Mouse (Mus musculus) yolk sac, embryonic 10.5 days (tissue): ENCODE data around the gene Cyp4f16.
A peak's percentile ranks its signal among the peaks of the same experiment; 100 is the strongest.
"Not testable (repeated sequence)": the region's sequence is repeated elsewhere in the genome, so short reads cannot be mapped to it uniquely, and the experiment has no call there.

Source experiments
- DNase-seq: peaks from one replicate; pipeline ENCODE4 v3.0.0-alpha.2; 2017; ENCODE audit warnings: low spot score

Gene Cyp4f16

DNA sequence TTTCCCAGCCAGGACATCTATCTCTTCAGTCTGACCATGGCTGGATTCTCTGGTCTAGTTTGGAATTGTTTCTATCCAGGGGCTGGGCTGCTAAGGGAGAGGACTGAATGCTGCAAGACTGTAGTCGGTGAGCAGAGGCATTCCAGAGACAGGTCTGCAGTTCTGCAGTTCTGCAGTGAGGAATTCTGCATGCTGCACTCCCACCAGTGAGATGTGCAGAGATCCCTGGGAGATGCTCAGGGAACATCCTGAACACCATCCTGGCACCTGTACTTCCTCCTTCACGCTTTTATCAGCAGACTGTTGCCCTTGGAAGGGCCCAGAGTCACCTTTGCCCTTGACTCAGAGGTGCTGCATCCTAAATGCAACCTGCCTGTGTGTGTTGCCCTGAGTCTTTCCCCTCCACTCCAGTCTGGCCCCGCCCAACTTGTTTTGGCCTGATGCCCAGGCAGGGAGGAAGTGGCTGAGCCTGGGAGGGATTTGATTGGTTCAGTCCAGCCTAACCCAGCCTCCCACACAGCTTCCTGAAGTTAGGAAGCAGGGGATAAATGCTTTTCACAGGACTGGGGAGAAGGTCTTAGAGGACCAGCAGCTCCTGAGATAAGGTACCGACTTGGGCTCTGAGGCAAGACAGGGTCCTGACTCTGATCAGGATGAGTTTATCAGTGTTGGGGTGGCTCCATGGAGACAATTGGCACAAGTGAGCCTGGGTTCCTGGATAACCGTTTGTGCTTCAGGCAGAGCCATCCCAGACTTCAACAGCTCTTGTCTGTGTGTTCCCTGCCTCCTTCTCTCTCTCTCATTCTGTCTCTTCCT is at the start of gene Cyp4f16:
Cyp4f16 (plus strand) TSS at position 508 of the 816 bp plus-strand sequence.
- peak; percentile 67 for DNase-seq

DNA sequence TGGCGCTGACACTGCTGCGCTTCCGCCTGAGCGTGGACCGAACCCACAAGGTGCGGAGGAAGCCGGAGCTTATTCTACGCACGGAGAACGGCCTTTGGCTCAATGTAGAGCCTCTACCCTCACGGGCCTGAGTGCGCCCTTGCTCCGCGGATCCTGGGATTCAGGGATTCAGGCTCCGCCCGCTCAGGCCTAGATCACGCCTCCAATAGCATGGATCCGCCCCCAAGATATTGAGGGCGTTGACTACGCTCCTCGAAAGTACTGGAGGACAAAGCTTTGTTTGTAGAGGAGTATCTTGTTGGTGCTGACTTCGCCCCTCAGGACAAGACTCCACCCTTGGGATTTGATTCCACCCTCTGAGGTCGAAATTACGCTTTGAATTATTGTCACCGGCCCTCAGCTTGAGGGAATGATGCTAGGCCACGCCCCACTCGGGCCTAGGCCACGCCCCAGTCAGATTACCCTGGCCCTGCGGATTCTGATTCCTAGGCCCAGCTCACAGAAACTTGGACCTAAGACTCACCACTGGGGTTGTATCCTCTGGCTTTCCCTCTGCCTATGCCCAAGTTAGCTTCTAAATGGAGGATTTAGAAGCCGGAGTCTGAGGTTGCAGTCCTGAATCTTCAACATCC is 43.9 kb upstream of the Cyp4f16 start:
- DNase-seq: no peak

DNA sequence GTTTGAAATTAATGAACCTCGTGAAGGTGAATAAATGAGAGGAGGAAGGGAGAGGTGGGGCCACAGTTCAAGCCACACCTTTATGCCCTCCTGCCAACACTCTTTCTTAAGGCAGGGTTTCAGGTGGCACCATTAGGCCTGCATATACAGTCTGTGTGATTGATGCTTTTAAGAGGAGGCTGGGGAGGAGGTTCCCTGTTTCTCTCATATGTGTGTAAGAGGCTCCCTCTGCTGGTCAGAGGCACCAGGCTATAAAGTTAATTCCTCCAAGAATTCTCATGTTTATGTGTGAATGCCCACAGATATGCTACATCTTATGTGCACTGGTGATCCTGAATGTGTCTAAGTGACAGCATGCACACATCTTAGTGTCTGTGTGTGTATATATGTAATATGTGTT is 41.8 kb upstream of the Cyp4f16 start:
- peak; percentile 16 for DNase-seq

DNA sequence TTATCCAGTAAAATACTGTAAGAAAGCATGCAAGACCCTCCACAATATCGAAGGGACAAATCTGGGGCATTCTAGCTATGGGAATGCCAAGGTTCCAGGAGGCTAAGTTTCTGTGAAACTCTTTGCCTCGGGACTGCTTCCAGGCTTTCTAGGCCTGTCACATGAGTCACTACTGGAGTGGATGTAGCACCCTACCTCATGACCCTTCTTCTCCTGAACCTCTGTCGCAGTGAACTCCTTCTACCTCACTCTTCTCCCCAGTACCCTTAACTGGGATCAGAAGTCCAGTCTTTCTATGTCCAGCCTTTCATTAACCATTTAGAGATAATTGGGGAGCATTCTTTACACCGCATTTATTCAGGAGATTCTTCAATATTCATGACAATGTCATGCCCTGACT is 35.8 kb upstream of the Cyp4f16 start:
- not testable (repeated sequence) for DNase-seq

DNA sequence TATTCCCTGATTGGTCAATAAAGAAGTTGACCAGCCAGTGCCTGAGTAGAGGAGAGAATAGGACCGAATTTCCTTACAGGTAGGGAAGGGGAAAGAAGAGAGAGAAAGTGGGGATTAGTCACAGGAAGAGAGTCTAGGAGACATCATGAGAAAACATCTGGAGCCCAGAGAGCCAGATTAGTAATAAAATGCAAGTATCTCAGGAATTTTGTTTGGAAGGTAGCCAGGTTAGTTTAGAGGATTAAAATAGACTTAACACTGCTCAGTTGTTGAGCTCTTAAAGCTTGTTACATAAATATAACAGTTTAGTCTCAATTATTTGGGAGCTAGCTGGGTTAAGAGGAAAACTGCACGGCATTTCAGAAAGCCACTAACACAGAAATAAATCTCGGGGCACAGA is 35.3 kb upstream of the Cyp4f16 start:
- no peak for DNase-seq

DNA sequence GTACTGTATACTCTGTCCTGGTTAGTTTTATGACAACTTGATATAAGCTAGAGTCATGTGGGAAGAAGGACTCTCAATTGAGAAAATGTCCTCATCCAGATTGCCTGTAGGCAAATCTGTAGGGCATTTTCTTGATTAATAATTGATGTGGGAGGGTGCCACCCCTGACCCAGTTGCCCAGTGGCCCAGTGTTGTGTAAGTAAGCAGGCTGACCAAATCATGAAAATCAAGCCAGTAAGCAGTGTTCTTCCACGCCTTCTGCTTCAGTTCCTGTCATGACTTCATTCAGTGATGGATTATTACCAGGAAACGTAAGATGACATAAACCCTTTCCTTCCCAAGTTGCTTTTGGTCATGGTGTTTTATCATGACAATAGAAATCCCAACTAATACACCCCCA is 33.2 kb upstream of the Cyp4f16 start:
- no peak for DNase-seq

DNA sequence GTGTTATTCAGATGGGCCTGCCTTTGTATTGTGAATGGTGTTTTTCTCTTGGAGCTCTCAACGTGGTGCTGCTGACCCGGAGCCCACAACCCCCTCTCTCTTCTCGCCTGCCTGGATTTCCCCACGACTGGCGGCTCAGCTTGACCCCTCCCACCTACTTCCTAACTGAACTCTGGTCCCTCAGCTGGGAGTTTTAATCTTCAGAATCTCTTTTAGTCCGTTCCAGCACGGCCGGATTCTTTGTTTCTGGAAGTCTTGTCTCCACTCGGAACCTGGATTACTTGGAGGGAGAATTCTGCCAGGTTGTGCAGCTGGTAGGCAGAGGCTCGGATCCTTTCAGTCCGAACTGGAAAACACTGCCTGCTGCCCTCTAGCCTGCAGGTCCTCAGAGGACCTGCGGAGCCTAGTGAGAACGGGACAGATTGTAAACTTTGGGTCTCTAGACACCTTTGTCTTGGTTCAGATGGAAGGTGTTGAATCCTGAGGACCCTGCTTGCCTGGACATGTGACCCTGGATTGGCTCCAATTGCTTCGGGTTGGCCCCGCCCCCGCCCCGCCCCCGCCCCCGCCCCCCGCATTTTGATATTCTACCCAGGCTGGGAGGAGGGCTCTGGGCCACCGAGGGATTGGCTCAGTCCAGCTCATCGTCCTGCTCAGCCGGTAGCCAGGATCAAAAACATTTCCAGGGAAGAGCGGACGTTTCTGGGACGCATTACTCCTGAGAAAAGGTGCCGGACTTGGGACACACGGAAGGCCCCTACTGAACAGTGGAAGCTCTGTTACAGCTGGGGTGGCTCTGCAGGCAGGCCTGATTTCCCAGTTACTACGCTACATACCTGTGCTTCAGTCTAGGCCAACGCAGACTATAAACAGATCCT is 30.3 kb upstream of the Cyp4f16 start, which contains the start of gene Cyp4f17:
Cyp4f17 (plus strand) TSS at position 200 of the 878 bp plus-strand sequence.
- peak; percentile 90 for DNase-seq

DNA sequence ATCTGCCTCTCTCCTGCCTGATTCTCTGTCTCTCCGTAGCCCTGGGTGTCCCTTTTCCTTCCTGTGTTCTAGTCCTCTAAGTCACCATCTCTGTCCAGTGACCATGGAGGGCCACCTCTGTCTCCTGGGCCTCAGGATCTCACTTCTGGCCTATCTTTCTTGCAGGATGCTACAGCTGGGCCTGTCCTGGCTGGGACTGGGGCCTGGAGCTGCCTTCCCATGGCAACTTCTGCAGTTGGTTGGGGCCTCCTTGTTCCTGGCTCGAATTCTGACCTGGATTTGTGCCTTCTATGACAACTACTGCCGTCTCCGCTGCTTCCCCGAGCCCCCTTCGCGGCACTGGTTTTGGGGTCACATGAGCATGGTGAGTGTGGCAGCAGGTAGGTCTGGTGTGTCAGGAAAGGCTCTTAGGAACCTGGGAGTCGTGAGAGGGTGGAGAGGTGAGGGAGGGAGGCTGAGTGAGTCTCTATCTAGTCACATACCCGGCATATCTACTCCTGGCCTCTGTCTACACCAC is 29.6 kb upstream of the Cyp4f16 start:
- no peak for DNase-seq

DNA sequence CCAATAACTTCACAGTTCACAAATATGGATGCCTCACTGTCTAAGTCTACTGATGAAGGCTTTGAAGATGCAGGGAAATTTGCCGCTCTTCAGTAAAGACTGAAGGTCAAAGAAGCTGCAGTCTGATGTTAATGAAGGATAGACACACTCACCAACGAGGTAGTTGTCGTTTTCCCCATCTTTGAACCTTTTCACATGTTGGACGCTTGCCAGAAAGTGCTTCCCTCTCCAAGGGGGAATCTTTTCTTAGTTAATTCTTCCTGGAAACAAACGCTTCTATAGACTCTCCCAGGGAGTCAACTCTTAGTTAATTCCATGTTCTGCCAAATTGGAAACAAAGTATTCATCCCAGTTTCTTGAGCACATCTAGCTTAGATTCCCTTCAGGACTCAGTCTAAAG is 20.2 kb upstream of the Cyp4f16 start:
- no peak for DNase-seq

DNA sequence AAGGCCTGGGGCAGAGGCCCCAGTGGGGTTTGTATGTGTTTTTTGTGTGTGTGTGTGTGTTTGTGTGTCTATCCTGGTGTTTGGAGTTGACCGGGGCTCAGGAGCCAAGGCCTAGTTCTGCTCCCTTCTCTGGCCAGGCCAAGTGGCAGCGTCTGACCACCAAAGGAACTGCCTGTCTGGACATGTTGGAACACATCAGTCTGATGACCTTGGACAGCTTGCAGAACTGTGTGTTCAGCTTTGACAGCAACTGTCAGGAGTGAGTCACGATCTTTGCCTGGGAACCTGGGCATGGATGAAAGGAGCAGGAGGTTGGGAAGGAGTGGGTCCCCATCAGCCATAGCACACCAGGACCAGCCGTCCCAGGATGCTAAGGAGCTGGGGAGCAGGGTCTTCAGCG is 14.4 kb upstream of the Cyp4f16 start:
- DNase-seq: no peak

DNA sequence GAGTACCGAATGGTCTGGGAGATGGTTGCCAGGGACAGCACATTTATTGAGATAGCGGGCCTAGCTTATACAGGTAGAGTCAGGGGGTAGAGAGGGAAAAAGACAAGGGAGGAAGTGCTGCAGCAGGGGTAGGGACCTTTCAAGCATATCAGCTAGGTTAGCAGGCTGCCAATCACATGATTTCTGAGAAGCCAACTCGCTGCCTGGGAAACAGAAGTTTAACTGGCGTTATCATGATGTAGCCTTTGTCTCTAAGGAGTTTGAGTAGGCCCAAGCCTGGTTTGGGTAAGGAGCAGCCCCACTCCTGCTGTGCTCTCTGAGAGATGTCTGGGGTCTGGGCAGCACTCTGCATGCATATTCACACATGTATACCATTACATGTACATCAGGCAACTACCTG is 14.0 kb upstream of the Cyp4f16 start:
- DNase-seq: no peak

DNA sequence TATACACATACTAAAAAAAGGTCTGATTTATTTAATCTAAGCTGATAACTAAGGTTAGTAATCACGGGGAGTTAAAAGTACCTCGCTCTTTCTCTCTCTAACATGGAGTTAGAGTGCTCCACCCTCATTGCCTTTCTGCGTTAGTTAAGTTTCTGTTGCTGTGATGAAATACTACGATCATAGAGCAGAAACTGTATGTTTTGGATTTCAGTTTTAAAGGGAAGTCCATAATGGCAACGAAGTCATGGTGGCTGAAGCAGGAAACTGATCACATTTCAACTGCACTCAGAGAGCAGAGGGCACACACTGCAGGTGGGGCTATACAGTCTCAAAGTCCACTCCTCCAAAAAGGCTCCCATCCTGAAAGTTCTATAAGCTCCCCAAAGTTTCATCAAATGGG is 13.5 kb upstream of the Cyp4f16 start:
- no peak for DNase-seq

DNA sequence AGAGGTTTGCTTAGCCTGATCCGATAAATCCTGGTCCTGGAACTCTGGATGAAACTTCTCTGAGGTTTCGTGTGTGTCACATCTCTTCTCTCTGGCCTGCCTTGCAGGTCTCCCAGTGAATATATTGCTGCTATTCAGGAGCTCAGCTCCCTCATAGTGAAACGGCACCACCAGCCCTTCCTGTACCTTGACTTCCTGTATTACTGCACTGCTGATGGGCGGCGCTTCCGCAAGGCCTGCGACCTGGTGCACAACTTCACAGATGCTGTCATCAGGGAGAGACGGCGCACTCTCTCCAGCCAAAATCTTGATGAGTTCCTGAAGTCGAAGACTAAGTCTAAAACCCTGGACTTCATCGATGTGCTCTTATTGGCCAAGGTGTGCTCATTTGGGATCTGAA is 12.5 kb upstream of the Cyp4f16 start:
- DNase-seq: no peak

DNA sequence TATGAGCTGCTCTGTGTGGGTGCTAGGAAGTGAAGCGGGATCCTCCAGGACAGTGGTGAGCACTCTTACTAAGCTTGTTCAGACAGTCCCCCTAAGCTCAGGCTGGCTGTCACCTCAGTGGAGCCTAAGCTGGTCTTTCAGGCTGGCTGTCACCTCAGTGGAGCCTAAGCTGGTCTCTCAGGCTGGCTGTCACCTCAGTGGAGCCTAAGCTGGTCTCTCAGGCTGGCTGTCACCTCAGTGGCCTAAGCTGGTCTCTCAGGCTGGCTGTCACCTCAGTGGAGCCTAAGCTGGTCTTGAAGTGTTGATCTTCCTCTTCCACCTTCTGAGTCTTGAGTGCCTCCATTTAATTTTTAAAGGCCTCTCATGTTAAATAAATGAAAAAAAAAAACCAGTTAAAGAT is 10.0 kb upstream of the Cyp4f16 start:
- DNase-seq: not testable (repeated sequence)

DNA sequence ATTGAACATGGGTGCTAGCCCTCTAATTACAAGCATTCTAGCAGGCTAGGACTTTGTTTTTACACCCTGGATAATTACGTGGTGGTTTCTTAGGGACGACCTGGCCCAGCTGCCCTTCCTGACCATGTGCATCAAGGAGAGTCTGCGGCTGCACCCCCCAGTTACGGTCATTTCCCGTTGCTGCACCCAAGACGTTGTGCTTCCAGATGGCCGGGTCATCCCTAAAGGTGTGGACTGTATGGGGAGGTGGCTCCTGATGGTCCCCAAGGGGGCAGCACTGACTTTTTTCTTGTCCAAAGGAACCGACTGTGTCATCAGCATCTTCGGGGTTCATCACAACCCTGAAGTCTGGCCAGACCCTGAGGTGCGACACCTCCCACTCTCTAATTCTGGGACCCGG is 8.6 kb upstream of the Cyp4f16 start:
- no peak for DNase-seq

DNA sequence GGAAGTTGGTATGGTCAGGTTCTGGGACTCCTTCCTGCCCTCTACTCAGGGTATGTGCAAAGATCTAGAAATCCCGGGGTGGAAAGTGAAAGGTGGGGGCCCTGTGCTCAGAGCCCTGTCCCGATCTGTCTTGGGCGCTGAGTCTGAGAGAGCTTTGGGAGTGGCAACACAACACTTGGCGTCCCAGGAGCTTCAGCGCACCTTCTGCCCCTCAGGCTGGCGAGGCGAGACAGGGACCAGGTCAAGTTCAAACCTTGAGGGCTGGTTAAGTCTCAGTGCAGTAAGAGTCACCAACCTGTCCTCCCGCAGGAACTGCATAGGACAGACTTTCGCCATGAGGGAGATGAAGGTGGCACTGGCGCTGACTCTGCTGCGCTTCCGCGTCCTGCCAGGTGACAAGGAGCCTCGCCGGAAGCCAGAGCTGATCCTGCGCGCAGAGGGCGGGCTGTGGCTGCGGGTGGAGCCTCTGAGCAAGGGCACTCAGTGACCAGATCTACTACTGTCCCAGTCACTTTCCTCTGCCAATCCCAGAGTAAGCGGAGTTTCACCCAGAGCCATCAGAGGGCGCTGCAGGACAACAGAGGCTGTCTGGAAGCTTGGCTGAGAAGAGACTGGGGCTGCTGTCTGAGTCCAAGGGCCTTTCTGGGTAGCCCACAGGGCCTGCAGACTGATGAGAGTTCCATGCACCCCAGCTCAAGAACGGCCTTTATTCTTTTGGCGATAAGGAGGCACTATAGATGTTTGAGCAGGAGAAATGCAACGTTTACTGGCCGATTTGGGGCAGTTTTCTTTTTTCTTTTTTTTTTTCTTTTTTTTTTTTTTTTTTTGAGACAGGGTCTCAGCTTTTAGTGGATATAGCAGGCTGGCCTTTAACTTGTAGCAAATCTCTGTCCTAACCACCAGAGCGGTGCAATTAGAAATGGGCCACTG is 7.7 kb upstream of the Cyp4f16 start:
- peak; percentile 82 for DNase-seq

DNA sequence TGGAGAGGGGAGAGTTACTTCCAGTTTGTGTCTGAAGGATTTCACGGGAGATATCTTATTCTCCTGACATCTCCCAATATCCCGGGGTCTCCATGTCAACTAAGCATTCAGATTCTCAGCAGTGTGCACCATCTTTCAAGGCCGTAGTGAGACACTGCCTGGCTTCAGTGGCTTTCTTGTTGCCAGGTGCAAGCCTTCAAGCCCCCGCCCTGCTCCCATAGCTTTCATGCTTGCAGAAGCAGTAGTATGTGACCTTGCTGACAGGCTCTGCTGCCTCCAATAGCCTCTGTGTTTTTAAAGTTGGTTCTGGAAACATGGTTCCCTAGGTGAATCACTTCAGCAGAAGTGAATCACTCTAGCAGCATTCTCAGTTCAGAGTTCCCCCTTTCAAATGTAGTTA is 4.0 kb upstream of the Cyp4f16 start:
- DNase-seq: not testable (repeated sequence)

DNA sequence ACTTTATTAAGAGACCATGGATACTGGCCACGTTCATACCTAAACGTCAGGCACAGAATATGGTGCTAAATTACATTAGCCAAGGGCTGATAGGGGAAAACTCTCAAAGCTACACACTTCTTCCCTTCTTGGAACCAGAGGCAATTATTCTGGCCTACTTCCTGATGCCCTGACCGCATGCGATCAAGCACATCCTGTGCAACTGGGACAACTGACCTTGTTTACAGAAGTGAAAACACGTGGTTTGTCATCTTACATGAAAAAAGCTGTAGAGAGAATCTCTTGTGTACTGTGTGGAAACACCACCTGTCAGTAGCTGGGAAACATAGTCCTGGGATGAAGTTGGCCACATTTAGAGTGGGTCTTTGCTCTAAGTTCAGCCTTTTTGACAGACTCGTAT is 2.3 kb upstream of the Cyp4f16 start:
- DNase-seq: no peak

DNA sequence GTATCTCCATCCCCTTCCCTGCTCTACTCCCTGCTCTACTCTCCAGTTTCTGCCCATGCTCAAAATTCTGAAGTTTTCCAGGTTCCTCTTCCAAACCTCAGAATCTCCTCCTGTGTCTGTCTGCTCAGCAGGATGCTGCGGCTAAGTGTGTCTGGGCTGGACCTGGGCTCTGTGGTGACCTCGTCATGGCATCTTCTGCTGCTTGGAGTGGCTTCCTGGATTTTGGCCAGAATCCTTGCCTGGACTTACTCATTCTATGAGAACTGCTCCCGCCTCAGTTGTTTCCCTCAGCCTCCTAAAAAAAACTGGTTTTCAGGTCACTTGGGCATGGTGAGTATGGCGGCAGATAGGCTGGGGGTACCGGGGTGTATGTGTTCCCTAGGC is 501 bp downstream of the Cyp4f16 start:
- DNase-seq: no peak

DNA sequence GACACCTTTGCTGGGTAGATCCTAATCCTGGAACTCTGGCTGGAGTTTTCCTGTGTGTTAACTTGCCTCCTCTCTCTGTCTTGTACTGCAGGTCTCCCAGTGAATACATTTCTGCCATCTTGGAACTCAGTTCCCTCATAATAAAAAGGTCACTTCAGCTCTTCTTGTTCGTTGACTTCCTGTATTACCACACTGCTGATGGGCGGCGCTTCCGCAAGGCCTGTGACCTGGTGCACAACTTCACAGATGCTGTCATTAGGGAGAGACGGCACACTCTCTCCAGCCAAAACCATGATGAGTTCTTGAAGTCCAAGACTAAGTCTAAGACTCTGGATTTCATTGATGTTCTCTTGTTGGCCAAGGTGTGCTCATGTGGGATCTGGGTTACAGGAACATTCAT is 8.4 kb downstream of the Cyp4f16 start:
- not testable (repeated sequence) for DNase-seq

DNA sequence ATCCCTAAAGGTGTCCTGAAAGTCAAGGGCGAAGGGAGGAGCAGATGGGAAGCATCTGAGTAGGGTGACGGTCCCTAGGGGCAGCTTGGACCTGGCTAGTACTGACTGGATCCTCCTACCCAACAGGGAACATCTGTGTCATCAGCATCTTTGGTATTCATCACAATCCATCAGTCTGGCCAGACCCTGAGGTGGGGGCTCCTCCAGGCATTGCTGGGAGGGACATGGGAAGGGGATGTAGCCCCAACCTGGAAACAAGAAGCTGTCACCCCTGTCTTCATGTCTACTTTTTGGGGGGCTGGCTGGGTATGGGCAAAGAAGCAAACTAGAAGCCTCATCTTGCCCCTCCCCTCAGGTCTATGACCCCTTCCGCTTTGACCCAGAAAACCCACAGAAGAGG is 14.0 kb downstream of the Cyp4f16 start:
- DNase-seq: not testable (repeated sequence)
